Mouse (Mus musculus): ENCODE results near the gene Asf1a.
"Not testable (repeated sequence)": the region's sequence is repeated elsewhere in the genome, so short reads cannot be mapped to it uniquely, and the experiment has no call there.

Asf1a gene

DNA sequence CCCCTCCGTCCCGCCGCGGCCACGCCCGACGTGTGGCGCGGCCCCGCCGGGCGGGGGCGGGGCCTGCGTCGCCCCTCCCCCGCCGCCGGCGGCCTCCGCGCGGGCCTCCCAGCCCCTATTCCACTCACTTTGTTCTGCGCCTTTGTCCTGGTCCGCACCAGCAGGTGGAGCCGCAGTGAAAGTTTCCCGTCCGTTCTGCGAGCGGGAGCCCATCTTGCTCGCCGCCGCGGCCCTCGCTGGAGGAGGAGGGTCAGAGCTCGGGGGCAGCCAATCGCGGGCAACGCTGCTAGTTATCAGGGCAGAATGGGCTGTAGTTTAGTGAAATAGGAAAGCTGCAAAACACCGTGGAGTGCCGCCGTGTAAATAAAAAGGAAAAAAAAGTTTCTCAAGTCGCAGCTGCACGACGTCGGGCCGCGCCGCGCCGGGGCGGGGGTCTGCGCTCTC, at the start of gene Asf1a:
Gene Asf1a (plus strand): TSS at position 81 of the 444 bp plus-strand sequence.
- peak; percentile 92 for DNase-seq (ENCODE audit: low read depth)

DNA sequence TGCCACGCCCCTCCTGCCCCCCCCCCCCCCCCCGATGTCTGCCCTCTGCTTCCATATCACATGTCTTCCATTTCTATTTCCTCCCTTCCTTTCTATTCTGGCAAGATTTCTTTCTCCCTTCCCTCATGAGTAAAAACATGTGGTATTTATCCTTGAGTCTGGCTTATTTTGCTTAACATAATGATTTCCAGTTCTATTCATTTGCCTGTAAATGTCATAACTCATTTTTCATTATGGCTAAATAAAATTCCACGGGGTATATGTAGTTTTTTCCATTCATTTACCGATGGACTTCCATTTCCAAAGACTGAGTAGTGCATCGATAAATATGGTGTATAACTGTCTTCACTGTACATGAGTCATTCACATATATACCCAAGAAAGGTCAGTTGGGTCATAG, 34.6 kb upstream of the Asf1a start:
- no peak for DNase-seq (ENCODE audit: low read depth)

GRCm38 (mm10) chr10:53565538-53565937, 31.0 kb upstream of the Asf1a start:
- no peak for DNase-seq (ENCODE audit: low read depth)

- DNase-seq (ENCODE audit: low read depth): no peak
Observed at GRCm38 (mm10) chr10:53568531-53568930, 28.0 kb upstream of the Asf1a start.

- DNase-seq (ENCODE audit: low read depth): no peak
Observed at GRCm38 (mm10) chr10:53580137-53580536, 16.4 kb upstream of the Asf1a start.

DNA sequence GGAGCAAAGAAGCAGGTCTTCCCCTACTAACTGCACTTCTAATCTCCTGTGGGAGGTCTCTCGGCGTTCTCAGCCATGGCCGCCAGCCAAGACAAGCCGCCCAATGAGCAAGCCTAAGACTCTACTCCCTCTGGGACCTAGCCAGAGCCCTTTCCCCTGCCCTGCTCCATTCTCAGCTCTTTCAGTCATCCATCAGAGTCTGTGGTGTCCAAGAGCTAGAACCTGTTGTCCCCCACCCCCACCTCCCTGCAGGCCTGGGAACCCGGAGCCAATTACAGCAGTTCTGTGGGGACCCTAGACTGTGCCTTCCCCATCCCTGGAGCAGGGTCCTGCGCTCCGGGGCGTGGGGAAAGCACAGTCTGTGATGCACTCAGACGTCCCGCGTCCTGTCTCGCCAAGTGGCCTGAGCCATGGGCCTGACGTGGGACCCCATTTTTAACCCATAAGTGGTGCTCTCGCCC, 15.9 kb upstream of the Asf1a start:
- no peak for DNase-seq (ENCODE audit: low read depth)

GRCm38 (mm10) chr10:53581087-53581486, 15.5 kb upstream of the Asf1a start:
- no peak for DNase-seq (ENCODE audit: low read depth)

DNA sequence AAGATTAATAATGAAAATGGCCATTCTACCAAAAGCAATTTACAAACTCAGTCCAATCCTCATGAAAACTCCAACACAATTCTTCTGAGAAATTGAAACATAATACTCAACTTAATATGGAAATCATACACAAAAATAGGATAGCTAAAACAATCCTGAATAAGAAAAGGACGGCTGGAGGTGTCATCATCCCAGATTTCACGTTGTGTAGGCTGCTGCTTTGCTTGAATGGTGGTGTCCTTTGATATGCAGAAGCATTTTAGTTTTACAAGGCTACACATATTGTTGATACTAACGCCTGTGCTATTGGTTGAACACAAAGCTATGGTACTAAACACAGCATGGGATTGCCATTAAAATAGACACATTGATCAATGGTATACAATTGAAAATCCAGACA, 10.8 kb upstream of the Asf1a start:
- no peak for DNase-seq (ENCODE audit: low read depth)

DNA sequence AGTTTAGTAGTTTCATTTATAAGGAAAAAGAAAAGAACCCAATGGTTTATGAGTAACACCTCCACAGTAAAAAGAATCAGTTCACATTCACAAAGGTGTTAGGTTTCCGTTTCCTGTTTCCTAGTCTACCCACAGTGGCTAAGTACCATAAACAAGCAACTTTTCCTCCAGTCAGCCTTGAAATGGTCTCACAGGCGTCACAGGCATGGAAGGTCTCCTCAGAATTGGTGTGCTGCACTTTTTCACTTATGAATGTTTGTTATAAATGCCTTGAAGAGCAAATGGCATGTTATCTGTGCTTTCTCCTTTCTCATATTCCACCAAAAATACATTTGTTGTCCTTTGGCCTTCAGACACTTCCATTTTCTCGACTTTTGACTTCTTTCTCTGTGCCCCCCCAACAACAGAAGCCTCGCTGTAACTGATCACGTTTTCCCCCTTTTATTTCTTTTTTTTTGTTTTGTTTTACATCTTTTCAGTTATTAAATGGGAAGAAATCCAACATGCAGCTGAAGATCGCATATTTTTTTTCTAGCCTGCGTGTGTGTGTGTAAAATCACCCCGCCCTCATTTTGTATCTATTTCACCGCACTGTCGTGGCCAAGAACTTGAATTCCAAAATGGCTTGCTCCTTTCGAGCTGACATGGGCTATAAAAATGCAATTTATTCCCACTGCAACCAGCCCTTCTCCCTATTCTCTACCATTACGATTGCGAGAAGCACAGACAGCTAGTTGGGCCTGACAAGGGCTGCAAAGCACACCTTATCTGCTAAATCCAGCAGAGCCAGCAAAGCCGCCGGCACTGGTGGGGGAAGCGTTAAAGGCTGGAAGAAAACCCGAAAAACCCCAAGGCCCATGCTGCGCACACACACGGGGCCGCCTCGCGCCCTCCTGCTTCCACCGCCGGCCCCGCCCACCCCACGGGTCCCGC, 547 bp upstream of the Asf1a start:
- peak; percentile 54 for DNase-seq (ENCODE audit: low read depth)

DNA sequence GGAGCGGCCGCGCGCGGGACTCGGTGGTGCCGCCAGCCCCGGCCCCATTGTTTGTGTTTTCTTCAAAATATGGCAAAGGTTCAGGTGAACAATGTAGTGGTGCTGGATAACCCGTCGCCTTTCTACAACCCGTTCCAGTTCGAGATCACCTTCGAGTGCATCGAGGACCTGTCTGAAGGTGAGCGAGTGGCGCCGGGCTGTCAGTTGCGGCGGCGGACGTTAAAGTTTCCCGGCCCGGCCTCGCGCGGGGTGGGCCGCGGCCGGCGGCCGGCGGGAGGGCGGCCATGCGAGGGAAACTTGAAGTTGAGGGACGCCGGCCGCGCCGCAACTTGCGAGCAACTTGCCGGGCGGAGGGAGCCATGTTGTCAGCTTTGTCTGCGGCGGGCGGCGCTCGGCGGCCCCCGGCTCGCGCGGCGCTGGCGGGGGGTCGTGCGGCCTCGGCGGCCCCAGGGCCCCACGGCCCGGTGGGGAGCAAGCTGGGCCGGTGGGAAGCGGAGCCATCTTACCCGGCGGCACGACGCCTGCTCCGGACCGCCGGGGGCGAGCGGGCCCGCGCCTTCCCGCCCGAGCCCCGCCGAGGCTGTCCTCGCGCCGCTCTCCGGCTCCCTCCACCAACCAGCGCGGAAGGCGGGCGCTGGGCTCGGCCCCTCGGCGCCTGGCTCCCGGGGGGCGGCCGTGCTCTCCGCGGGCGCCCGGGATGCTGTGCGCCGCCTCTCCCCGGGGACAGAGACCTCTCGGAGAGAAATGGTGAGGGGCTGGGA, 744 bp downstream of the Asf1a start:
- DNase-seq (ENCODE audit: low read depth): no peak

- DNase-seq (ENCODE audit: low read depth): no peak
Observed at GRCm38 (mm10) chr10:53598821-53599220, 2.3 kb downstream of the Asf1a start.

DNA sequence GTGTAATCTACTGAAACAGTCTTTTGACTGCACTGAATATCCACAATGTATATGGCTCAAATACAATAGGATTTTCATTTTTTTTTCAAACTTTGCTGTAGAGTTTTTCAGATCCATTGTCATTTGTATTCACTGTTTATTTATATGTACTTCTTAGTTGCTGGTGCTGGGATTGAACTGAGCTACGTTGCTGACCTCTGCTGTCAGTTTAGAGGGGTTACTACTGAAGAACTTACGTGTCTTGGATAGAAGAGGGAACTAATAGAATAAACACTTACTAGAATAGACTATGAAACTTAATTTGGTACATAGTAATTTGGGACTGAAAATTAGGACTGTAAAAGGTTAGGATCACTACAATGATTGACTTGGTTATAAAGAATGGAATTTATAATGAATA, 8.8 kb downstream of the Asf1a start:
- DNase-seq (ENCODE audit: low read depth): no peak

- no peak for DNase-seq (ENCODE audit: low read depth)
Observed at GRCm38 (mm10) chr10:53608274-53608673, 11.7 kb downstream of the Asf1a start.

- no peak for DNase-seq (ENCODE audit: low read depth)
Observed at GRCm38 (mm10) chr10:53612172-53612571, 15.6 kb downstream of the Asf1a start.

DNA sequence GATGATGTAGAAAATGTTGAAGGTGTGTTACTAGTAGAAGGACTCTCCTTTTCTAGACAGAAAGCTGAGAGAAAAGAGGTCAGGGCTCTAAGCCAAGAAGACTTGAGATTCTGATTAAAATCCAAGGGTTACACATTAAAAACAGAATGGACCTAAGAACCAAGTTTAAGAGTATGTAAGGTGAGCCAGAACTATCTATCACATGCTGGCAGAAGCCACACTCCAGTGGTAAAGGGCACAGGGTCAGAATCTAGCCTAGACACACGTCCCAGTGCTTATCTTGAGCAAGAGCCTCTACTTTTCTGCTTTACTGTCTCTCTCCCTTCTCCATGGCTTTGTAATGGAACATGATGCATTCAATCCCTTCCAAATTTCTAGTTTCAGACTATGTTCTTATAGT, 17.4 kb downstream of the Asf1a start:
- DNase-seq (ENCODE audit: low read depth): no peak

- no peak for DNase-seq (ENCODE audit: low read depth)
Observed at GRCm38 (mm10) chr10:53615850-53616616, 19.5 kb downstream of the Asf1a start.

DNA sequence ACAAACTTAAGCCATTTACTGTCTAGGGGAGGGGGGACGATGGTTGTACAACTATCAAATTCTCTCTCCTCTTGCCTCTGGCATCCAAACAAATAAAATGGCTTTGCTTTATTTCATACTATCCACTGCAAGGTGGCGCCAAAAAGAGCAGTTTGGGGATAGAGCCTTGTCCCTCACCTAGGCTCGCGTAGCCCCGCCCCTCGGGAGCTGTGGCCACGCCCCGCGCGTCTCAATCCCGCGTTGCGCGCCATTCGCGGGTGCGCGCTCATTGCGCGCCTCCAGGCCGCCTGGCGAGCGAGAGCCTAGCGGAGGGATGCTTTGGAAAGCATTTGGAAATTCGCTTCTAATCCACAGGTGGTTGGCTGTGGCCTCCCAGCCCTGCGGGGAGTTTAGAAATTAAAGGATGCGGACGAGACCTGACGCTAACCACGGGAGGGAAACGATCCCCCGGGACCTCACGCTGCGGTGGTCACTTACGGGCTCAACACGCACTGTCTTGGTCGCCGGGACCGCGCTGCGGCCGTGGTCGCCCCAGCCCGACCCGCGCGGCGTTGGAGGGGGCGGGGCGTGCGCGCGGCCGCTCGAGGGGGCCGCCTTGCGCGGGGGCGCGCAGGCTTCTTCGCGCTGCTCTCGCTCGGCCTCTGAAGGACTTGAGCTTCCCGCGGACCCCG, 32.8 kb downstream of the Asf1a start:
- DNase-seq (ENCODE audit: low read depth): peak; percentile 83

DNA sequence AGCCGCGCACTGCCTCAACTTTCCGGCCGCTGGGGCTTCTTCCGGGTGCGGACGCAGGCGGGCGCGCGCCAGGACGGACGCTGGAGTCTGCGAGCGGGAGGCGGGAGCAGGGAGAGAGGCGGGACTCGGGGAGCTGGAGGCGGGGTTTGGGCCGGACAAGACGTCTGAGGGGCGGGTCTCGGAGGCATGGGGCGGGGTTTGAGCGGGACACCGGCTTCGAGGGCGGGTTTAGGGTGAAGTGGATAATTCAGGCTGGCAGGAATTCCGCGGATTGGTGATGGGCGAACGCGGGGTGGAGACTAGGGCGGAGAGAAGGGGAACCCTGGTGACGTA, 33.3 kb downstream of the Asf1a start:
- peak; percentile 90 for DNase-seq (ENCODE audit: low read depth)

DNA sequence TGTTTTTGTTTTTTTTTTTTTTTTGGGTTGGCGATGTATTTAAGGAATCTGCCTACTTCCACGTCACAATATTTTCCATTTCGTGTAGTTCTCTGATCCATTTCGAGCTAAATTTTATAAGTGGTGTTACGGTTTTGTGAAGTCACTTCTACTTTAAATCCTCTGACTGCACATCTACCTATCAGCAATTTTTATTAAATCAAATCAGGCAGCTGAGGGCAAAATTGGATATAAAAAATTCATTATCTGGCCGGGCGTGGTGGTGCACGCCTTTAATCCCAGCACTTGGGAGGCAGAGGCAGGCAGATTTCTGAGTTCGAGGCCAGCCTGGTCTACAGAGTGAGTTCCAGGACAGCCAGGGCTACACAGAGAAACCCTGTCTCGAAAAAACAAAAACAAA, 33.8 kb downstream of the Asf1a start, which contains the start of gene Mcm9:
Gene Mcm9 (minus strand): TSS at position 101 of the 400 bp plus-strand sequence.
- not testable (repeated sequence) for DNase-seq (ENCODE audit: low read depth)

- no peak for DNase-seq (ENCODE audit: low read depth)
Observed at GRCm38 (mm10) chr10:53634160-53634559, 37.6 kb downstream of the Asf1a start.

DNA sequence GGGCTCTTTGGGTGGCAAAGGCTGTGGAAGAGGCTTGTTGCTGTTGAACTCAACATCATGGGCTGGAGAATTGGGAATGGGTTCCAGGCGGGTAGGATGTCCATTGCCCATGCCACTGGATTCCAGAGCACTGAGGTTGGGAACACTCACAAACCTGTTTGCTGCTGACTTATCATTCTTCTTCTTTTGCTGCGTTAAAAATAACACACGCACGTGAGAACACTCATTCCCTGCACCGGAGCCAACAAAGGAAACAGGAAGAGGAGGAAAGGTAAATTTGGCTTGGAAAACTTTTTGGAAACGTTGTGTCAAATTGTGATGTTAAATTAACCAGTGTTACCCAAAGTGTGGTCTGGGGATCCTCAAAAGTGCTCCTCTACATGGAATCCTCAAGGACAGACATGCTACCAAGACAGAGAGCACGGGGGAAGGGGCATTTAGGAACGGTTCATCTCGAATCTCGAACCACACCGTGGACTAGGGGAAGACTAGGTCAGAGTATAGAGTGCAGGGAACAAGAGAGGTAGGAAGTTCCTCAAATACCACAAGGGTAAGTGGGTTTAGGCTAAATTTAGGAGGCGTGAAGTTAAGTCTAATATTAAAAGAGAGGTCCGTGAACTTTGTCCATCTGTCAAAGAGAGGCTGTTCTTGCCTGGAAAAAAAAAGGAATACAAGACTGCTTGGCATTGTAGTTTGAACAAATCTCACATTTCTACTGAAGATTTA, 38.9 kb downstream of the Asf1a start:
- no peak for DNase-seq (ENCODE audit: low read depth)

Measured in c-Kit-positive CD71-negative TER-119-negative erythroid progenitor cells, embryonic 14.5 days (primary cell).